Mouse (Mus musculus): ENCODE results near the gene Olfr381.
"Not testable (repeated sequence)": the region's sequence is repeated elsewhere in the genome, so short reads cannot be mapped to it uniquely, and the experiment has no call there.

The Olfr381 gene

GRCm38 (mm10) chr11:73491503-73491902 is at the start of gene Olfr381:
TSS of gene Olfr381 (minus strand) at chr11:73491603.
- no peak for DNase-seq

- DNase-seq, result not testable (repeated sequence)
Measured at GRCm38 (mm10) chr11:73528971-73529370, 37.6 kb upstream of the Olfr381 start.

- DNase-seq, result no peak
Measured at GRCm38 (mm10) chr11:73517097-73517496, 25.7 kb upstream of the Olfr381 start, which contains the start of gene Olfr382. TSS of gene Olfr382 (minus strand) at chr11:73517197.

- no peak for DNase-seq
Measured at GRCm38 (mm10) chr11:73457408-73457807, 34.0 kb downstream of the Olfr381 start, which contains the start of gene Olfr380. TSS of gene Olfr380 (minus strand) at chr11:73457508.
